Comparison of ENCODE assay signal across 8 mouse cellular contexts in the genomic region with DNA sequence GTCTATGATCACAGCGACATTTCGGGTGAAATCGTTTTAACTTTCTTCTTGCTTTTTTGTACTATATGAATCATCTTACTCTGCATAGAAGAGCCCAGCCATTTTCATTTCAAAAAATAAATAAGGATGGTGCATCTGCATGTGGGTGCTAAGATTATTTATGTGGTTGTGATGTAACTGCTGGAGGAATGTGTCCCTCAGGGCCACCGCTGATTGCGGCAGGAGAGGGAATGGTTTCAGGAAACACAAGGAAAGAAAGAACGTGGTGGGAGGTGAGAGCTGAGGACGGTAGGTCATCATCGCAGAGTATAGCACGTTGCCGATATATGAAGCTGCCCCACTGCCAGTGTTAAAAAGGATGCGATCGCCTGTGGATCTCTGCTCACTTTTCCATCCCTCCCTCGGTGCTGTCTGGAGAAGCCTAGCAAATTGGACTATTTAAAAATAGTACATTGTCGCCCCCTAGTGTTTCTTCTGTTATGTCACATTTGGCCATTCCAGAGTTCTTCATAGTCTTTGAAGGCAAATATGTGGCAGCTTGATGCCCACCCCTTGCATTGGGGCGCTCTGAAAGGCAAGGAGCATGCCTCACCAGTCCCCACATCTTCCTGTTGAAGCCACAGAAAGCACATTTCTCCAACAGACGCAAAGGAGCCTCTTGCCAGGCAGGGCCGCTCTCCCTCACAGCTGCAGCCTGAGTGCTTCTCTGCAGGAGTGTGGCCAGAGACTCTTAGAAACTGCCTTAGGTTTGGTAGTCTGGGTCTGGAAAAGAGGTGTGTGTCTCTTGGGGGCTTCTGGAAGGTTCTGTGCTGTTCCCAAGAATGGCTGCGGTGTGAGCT.
DNase-seq lines count a peak whose midpoint lies in the region; ATAC-seq and TF ChIP-seq lines count a peak whose summit lies in the region.

No protein-coding gene starts in this region.

- ATAC-seq in embryonic facial prominence, embryonic 13.5 days (ENCODE audit: insufficient number of reproducible peaks, insufficient read depth, low FRiP score, low TSS enrichment, low read depth) = 0 out of 2 replicates have a peak, but pooled peaks have one; percentile 21
- ATAC-seq in hematopoietic stem cell, adult 5-6 weeks (replicated peaks in 1 of 2; ENCODE audit: insufficient read depth in 1 of 2, low FRiP score in 2 of 2, low TSS enrichment in 1 of 2, low read depth in 1 of 2, poor library complexity in 2 of 2, severe bottlenecking in 2 of 2) = peak; percentile 56 to 76
- peak; percentile 47 for ATAC-seq in lung, postnatal 0 days
- no peak for ATAC-seq in erythroblast, adult 5-6 weeks (replicated peaks; ENCODE audit: low FRiP score, poor library complexity, severe bottlenecking)

- no peak for TF ChIP-seq POLR2A in CH12.LX (IDR thresholded peaks at IDR 0.05; ENCODE audit: low read depth, low read length)

- DNase-seq in CH12.LX (ENCODE audit: extremely low read depth) (peak; percentile 64), adipocyte (ENCODE audit: low spot score) (peak; percentile 37)
- DNase-seq in layer of hippocampus, adult 2 months (ENCODE audit: low spot score in 2 of 2) = peak; percentile 70 to 77
- DNase-seq in lung, postnatal 0 days (ENCODE audit: low spot score) = peak; percentile 90
- peak; percentile 20 for DNase-seq in right cerebral cortex, postnatal 14 days

- in situ Hi-C loops in CH12.LX (cut with MboI; ENCODE audit: low pct_ligation_motif_present, low pct_unique_long_range_greater_than_20kb, low sequenced_read_pairs) = loop anchor here (10.0 kb wide), 1 partner anchor 395 kb away; no protein-coding TSS in a partner anchor

- no peak overlapping the region for H3K9ac ChIP-seq in CH12.LX (ENCODE audit: insufficient read depth, low read depth)
- H3K9ac ChIP-seq in embryonic facial prominence, embryonic 13.5 days = no peak overlapping the region
- H3K9ac ChIP-seq in lung, postnatal 0 days (replicated peaks; ENCODE audit: low read depth) = no peak overlapping the region

- H3K27ac ChIP-seq in CH12.LX (ENCODE audit: insufficient read depth, low read depth) = no peak overlapping the region
- no peak overlapping the region for H3K27ac ChIP-seq in embryonic facial prominence, embryonic 13.5 days
- H3K27ac ChIP-seq in layer of hippocampus, adult 2 months = peak overlapping the region; percentile 72
- H3K27ac ChIP-seq in lung, postnatal 0 days (ENCODE audit: low read length) = no peak overlapping the region

- no peaks in the 10 kb centered on the region for H3K79me2 ChIP-seq in CH12.LX (replicated peaks; ENCODE audit: control insufficient read depth, extremely low read depth, insufficient read depth, poor library complexity, severe bottlenecking)

- H3K4me3 ChIP-seq in CH12.LX (replicated peaks in 1 of 3; ENCODE audit: low read depth in 2 of 3, low read length in 2 of 3, poor library complexity in 1 of 3) = no peak overlapping the region
- no peak overlapping the region for H3K4me3 ChIP-seq in embryonic facial prominence, embryonic 13.5 days
- peak overlapping the region; percentile 3 for H3K4me3 ChIP-seq in layer of hippocampus, adult 2 months
- H3K4me3 ChIP-seq in lung, postnatal 0 days (ENCODE audit: low read depth, low read length) = no peak overlapping the region

- no peaks in the 10 kb centered on the region for H3K9me3 ChIP-seq in CH12.LX (replicated peaks; ENCODE audit: low read length)
- no peaks in the 10 kb centered on the region for H3K9me3 ChIP-seq in embryonic facial prominence, embryonic 13.5 days
- H3K9me3 ChIP-seq in lung, postnatal 0 days (ENCODE audit: low read length) = no peaks in the 10 kb centered on the region

- H3K4me1 ChIP-seq in CH12.LX (ENCODE audit: control insufficient read depth in 1 of 2, insufficient read depth in 2 of 2) = no peaks in the 10 kb centered on the region
- H3K4me1 ChIP-seq in embryonic facial prominence, embryonic 13.5 days = 0 out of 2 replicates have a peak, but pooled peaks cover 5% of the 10 kb centered on the region
- H3K4me1 ChIP-seq in lung, postnatal 0 days (ENCODE audit: insufficient read depth, low read depth, low read length) = no peaks in the 10 kb centered on the region; the same call in 1 of the 2 replicates

- no peak for TF ChIP-seq EP300 in CH12.LX (IDR thresholded peaks at IDR 0.05; ENCODE audit: low read length)
- TF ChIP-seq EP300 in lung, postnatal 0 days (IDR thresholded peaks at IDR 0.05) = no peak

- dilution Hi-C loops in CH12.LX (cut with MboI; ENCODE audit: extremely low pct_ligation_motif_present, extremely low pct_unique_long_range_greater_than_20kb, low sequenced_read_pairs) = no loop called here

- no peaks in the 10 kb centered on the region for H3K27me3 ChIP-seq in CH12.LX (replicated peaks)
- no peaks in the 10 kb centered on the region for H3K27me3 ChIP-seq in embryonic facial prominence, embryonic 13.5 days
- H3K27me3 ChIP-seq in lung, postnatal 0 days (replicated peaks; ENCODE audit: insufficient read depth, low read length) = no peaks in the 10 kb centered on the region

- no peak overlapping the region for H3K4me2 ChIP-seq in CH12.LX (ENCODE audit: insufficient read depth, low read depth, poor library complexity, severe bottlenecking)
- peak overlapping the region; percentile 43 for H3K4me2 ChIP-seq in embryonic facial prominence, embryonic 13.5 days
- H3K4me2 ChIP-seq in lung, postnatal 0 days (replicated peaks; ENCODE audit: low read depth, low read length) = no peak overlapping the region

- TF ChIP-seq CTCF in CH12.LX (conservative IDR thresholded peaks at IDR 0.05 in 1 of 2, IDR thresholded peaks at IDR 0.05 in 1 of 2; ENCODE audit: low read depth in 2 of 2, low read length in 2 of 2) = peak; percentile 37 to 71; a peak in 3 of 4 replicates
- peak; percentile 89 for TF ChIP-seq CTCF in layer of hippocampus, adult 2 months (conservative IDR thresholded peaks at IDR 0.05)
- TF ChIP-seq CTCF in lung, postnatal 0 days (IDR thresholded peaks at IDR 0.05) = peak; percentile 81

- WGBS in embryonic facial prominence, embryonic 13.5 days = 36% methylated on average over 18 of the region's 18 CpGs
- 36% methylated on average over 18 of the region's 18 CpGs for WGBS in lung, postnatal 0 days

- H3K36me3 ChIP-seq in CH12.LX (replicated peaks in 1 of 2; ENCODE audit: control insufficient read depth in 1 of 2, insufficient read depth in 1 of 2, low read length in 1 of 2) = no peaks in the 10 kb centered on the region
- peaks cover 7% of the 10 kb centered on the region for H3K36me3 ChIP-seq in embryonic facial prominence, embryonic 13.5 days
- no peaks in the 10 kb centered on the region for H3K36me3 ChIP-seq in lung, postnatal 0 days (ENCODE audit: insufficient read depth, low read length)

- peak; percentile 81 for TF ChIP-seq RAD21 in CH12.LX (IDR thresholded peaks at IDR 0.05; ENCODE audit: low read depth, low read length)

TF ChIP-seq in CH12.LX, 34 proteins besides CTCF, POLR2A, EP300 and RAD21:
- TF ChIP-seq SMC3 (IDR thresholded peaks at IDR 0.05; ENCODE audit: low read depth, low read length) (peak; percentile 55), KAT2A (IDR thresholded peaks at IDR 0.05; ENCODE audit: insufficient replicate concordance, low read length) (no peak), ZC3H11A (IDR thresholded peaks at IDR 0.05; ENCODE audit: low read depth, low read length) (0 out of 2 replicates have a peak, but pooled peaks have one; percentile 21)

Comparison
In these comparisons a context has a peak if more than half of its experiments do, and no peak if none do; other contexts are left out.
1. DNase-seq: peak in every context shown above with its lines; median percentile 90 in lung, postnatal 0 days; 74 in layer of hippocampus, adult 2 months; 64 in CH12.LX; 37 in adipocyte; 20 in right cerebral cortex, postnatal 14 days.